Mouse (Mus musculus): ENCODE results near the gene Tldc2. TPM values are rescaled to one million over a fixed set of nuclear protein-coding genes. Genes with fewer than 3 reads are reported as not detected.

Gene Tldc2
- polyA plus RNA-seq, 3 experiments from 2014 or later: not detected

DNA sequence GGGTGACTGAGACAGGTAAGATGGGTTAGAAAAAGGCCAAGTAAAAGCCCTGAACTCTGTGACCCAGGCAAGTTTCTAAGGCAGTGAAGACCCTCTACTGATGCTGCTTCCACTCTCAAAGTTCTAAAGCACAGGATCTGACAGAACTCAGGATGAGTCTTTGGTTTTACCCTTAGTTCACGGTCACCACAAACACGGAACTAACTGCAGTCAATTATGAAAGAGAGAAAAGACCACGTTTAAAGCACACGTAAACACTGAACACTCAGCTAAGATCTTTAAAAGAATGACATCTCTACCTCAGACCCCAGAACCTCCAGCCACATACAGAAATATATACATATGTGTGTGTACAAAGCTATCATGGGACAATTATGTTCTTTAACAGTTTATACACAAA lies 42.2 kb downstream of the Tldc2 start:
- no peak for ATAC-seq

DNA sequence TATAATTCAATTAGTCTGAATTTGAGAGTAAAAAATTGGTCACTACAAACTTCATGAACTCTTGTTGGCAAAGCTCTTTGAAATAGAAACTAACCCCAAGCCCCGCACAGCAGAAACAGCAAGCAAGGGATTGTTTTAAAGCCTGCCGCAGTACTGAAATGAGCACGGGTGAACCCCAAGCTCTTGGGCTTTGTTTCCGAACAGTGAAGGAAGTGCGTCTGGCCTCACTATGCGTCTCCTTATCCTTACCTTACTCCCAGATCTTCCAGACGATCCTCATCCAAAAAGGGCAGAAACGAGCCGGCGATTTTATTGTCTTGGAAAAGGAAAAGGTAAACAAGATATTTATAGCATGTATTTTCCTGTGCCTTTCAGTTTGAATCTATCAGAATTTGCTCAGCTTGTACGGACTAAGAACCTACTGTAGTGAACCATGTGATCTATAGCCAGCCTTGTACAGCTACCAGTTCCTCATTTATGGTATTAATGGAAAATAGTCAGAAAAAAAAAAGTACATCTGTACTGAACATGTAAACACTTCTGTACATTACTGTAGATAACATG lies 42.8 kb downstream of the Tldc2 start:
- peak; percentile 48 for ATAC-seq

DNA sequence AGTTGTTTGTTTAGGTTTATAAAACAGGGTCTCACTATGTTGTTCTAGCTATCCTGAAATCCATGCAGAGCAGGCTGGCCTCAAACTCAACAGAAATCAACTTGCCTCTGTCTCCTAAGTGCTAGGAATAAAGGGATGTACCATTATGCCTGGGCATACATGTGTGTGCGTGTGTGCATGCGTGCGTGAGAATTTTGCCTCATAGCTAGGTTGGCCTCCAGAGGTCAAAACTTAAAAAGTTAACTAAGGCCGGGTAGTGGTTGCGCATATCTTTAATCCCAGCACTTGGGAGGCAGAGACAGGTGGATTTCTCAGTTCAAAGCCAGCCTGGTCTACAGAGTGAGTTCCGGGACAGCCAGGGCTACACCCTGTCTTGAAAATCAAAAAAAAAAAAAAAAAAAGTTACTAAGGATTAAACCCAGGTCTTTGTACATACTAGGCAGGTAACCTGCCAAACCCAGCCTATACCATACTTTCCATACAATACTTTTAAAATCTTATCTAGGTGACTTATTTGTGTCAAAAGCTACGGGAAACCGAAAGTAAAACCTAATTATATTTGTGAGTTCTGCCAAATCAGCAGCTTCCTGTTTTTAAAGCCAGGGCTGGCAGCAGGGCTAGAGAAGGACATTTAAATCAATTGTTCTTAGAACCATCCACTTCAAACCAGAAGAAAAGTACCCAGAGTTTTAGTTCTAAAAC lies 44.1 kb downstream of the Tldc2 start:
- ATAC-seq: peak; percentile 41

DNA sequence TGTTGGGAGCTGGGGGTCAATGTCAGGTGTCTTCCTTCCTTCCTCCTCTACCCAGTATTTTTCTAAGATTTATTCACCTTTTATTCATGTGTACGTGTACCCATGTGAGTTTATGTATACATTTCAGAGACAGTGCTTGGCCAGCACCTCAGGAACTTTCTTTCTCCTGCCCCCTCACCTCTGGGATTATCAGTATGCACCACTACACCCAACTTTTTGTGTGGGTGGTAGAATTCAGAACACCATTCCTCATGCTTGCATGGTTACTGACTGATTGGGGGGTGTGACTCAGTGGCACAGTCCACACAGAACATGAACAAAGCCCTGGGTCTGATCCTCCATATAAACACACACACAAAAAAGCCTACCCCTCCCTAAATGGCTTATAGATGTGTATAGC lies 45.2 kb downstream of the Tldc2 start:
- ATAC-seq: no peak

DNA sequence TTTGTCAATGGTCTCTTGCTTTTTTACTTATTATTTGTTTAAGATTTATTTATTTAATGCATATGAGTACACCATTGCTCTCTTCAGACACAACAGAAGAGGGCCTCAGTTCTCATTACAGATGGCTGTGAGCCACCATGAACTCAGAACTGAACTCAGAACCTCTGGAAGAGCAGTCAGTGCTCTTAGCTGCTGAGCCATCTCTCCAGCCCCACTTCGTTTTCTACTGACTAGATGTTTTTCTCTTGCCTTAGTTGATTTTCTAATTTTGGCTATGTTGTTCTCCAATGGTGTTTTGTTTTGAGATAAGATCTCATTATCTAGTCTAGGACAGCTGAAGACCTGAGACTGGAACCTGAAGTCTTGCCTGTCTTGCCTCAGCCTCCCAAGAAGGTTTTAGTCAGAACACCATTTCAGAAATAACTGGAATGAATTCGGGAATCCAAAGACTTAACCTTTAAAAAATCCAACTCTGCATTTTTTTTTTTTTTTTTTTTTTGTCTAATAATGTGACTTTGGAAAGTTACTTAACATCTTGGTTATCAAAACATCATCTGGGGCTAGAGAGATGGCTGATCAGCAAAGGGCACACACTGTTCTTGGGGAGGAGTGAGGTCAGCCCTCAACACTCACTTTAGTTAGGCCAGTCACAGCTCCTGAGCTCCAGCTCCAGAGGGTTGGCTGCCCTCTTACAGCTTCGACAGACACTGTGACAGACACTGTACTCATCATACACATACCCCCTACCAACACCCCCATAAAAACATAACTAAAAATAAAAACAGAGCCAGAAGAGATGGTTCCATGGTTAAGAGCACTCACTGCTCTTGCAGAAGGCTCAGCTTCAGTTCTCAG lies 46.1 kb downstream of the Tldc2 start:
- ATAC-seq: no peak

DNA sequence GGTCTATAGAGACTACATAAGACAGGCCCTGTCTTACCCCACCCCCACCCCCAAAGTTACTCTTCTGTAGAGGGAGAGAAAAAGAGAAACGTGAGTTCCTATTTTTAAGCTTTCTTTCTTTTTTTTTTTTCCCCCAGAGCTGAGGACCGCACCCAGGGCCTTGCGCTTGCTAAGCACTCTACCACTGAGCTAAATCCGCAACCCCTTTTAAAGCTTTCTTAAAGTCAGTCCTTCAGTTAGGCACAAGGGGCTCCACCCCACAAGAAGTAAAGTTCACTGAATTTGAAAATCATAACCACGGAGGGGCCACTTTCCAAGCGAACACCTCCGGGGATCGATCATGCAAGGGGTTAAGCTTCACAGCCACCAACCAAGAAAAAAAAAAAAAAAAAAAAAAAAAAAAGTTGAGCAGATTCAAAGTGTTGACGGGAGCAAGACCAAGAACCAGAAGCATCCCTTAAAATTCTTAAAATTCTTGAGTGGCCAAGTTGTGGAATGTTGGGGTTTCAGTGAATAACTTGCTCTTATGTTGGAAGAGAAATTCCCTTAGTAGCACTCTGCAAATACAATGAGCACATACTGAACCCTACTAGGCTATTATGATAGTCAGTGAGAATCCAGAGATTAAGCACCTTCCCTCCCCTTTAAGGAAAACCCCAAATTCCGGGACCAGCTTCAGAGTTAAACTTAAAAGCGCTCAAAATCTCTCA lies 47.1 kb downstream of the Tldc2 start:
- no peak for ATAC-seq

DNA sequence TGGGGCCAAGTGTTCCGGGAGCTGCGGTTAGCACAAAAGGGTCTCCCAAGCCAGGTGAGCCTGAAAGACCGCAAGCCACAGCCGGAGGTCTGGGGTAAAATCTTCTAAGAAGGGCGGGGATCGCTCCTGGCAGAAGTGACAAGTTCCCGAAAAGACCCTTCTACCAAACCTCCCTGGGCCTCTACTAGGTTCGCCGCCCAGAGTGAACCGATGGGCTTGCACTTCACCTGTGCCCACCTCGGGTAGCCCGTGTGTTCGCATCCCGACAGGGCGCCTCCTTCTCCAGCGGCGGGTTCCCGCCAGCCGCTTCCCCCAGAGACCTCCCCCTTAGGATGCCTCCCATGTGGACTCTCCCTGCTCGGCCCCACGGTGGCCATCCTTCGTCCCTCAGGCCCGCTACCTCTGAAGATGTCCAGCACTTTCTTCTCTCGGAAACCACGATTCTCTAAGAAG lies 47.6 kb downstream of the Tldc2 start:
- no peak for ATAC-seq

DNA sequence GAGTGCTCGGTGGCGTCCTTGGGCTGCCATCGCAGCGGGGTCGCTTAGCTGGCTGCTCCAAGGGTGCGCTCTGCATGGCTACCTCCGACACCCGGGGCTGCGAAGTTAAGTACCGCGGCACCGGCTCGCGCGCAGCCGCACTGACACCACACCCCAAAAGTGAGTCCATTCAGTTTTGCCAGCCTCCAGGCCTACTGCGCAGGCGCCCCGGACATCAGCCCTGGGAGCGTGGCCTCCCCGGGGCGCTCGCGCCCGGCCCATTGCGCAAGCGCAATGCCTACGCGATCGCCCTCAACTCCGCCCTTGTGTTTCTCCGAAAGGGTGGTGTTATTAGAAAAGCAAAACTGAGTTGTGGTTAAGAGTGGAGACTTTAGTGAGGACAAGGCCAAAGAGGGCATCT lies 48.2 kb downstream of the Tldc2 start, which contains the start of gene Samhd1:
Samhd1 (minus strand) TSS at position 252 of the 400 bp plus-strand sequence.
- ATAC-seq: peak; percentile 60

DNA sequence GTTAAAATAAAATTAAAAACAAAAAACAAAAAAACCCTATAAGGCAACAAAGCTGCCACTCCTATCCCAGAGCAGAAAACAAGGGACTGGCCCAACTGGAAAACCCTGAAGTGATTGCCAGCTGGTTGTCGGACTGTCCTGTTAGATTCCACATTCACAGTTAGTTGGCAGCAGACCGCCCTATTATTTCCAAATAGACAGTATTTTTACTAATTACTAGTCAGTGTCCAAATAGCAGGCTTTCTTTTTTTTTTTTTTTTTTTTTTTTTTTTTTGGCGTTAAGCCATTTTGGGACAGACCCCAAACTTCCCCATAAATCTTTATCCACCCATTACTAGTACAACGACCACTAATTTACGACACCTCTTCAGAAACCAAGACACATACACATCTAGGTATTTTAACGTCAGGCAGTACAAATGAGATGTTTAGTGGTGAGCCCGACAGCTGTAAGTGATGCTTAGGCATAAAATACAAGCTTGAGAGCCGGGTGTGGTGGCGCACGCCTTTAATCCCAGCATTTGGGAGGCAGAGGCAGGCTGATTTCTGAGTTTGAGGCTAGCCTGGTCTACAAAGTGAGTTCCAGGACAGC lies 48.8 kb downstream of the Tldc2 start:
- no peak for ATAC-seq

DNA sequence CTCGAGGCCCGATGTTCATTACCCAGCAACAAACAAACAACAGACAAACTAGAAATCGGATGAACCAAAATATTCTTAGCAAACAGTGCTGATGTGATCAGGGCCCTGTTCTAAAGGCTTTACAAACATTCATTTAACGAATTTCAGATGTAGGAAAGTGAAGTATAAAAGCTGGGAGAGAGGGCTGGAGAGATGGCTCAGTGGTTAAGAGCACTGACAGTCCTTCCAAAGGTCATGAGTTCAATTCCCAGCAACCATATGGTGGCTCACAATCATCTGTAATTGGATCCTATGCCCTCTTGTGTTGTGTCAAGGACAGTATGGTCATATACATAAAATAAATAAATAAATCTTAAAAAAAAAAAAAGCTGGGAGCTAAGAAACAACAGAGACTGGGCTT lies 49.3 kb downstream of the Tldc2 start:
- no peak for ATAC-seq

DNA sequence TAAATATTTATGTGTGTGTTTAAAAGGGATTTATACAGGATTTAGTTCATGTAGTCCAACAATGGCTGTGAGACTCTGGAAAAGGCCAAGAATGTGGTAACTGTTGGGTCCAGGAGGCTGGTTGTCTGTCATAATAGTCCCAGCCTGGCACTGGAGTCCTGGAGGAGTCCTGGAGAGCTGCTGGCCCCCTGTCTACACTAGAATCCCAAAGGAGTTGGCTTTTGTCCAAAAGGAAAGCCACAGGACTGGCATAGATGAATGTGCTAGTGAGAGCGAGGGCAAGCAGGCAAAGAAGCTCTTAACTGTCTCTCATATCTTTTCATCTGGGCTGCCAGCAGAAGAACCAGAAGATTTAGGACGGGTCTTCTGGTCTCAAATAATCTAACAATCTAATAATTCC lies 49.8 kb downstream of the Tldc2 start:
- no peak for ATAC-seq

DNA sequence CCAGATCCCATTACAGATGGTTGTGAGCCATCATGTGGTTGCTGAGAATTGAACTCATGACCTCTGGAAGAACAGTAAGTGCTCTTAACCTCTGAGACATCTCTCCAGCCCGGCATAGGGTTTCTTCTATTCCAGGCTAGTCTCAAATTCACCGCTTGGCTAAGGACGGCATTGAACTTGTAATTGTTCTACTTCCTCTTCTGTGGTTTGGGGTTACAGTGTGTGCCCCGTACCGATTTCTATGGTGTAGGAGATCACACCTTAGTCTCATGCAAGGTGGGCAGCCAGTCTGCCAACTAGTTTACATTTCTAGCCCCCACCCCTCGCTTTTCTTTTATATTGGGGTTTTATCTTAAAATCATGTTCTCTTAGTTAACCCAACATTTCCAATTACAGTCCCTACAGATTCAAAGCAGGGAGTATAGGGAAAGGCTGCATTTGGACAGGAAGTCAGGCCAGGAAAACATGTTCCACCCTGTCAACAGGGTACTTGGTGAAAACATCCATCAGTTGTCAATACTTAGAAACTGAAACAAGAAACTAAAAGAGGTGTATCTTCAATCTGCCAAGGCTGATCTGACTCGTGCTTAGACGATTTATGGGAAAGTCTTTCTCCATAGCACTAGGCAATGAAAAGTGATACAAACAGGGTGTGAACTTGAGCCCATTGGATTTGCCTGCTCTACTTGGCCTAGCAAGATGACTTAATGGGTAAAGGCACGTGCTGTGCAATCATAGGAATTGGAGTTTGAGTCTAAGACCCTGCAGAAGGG lies 51.3 kb downstream of the Tldc2 start:
- ATAC-seq: peak; percentile 41

DNA sequence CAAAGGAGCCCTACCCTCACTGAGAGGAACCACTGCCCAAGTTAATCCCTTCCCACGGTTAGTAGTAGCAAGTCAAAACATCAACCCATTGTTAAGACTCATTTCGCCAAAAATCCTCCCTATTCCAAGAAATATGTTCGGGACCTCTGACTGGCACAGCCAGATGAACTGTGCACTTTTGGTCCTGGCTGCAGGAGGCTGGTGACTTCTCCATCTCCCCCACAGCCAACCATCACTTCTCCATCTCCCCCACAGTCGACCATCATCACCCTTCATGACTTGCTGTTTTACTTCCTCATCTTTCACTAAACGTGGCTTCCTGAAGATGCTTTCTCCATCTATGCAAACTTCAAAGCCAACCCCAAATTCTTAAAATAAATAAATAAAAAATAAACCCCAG lies 52.0 kb downstream of the Tldc2 start:
- no peak for ATAC-seq

DNA sequence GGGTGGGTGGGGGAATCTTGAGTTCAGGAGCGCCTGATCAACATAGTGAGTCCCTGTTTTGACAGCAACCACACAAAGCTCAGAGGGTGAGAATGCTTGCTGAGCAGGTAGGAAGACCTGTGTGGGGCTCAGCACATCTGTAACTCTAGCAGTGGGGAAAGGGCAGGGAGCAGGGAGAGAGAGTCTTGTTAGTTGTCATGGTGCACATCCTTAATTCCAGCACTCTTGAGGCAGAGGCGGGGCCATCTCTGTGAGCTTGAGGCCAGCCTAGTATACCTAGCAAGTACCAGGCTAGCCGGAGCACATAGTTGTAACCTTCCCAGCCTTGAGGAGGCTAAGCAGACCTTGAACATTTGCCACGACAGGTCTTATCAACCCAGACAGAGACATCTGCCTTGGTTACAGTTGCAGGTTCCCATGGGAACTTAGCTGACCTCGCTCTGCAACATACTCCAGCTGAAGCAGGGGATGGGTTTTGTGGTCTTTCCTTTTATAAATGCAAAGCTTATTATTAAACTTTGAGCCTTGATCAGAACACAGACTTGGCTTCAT lies 52.5 kb downstream of the Tldc2 start:
- no peak for ATAC-seq

DNA sequence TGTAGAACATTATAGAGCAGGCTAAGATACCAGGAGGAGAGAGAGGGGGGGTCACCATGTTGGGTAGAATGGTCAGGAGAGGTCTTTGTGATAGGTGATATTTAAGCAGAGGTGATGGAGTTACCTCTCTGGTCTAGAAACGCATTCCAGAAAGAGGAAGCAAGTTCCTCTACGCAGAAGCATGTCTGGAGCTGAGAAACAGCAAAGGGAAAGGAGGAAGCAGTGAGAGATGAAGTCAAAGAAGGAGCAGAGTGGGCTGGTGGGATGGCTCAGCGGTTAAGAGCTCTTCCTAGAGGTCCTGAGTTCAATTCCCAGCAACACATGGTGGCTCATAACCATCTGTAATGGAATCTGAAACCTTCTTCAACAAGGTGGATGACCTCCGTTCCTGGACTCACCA lies 55.1 kb downstream of the Tldc2 start:
- ATAC-seq: no peak

DNA sequence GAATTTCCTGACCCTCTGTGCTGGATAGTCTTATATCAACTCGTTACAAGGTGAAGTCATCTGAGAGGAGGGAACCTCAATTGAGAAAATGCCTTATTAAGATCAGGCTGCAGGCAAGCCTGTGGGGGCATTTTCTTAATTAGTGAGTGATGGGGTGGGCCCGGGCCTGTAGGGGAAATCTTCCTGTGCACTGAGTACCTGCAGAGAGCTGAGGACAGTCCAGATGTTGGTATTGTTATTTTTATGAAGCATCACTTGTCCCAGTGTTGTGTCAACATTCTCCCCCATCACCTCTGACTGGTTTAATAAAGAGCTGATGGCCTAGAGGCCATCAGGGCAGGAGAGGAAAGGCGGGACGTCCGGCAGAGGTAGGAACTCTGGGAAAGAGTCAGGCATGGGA lies 57.3 kb downstream of the Tldc2 start:
- ATAC-seq: no peak

DNA sequence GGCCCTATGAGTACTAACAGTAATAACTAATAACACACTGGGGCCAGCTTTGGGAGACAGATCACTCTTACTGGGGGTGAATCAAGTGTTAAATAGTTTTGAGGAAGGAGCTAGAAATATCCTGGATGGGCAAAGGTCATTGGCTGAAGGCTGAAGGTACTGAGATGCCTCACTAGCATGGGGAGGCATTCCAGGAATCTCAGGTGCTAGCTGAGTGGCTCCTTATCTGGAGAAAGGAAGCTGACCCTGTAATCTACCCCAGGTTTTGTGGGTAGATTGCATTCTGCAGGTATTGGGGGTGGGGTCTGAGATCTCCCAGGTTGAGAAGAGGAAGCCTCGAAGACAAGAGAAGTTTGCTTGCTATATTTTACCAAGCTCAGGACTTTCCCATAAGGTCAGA lies 58.3 kb downstream of the Tldc2 start:
- ATAC-seq: no peak
